Mouse (Mus musculus): ENCODE data around the gene Trem1.

The Trem1 gene

GRCm38 (mm10) chr17:48232518-48232917 is at the start of gene Trem1:
TSS of gene Trem1 (plus strand) at chr17:48232768.
- no peak for DNase-seq (ENCODE audit: low read depth, low spot score)

- no peak for DNase-seq (ENCODE audit: low read depth, low spot score)
Observed at GRCm38 (mm10) chr17:48185252-48185651, 47.3 kb upstream of the Trem1 start.

- DNase-seq (ENCODE audit: low read depth, low spot score), result no peak
Observed at GRCm38 (mm10) chr17:48192366-48192765, 40.2 kb upstream of the Trem1 start.

GRCm38 (mm10) chr17:48203086-48203485 is 29.5 kb upstream of the Trem1 start:
- DNase-seq (ENCODE audit: low read depth, low spot score), result no peak

GRCm38 (mm10) chr17:48212596-48212995 is 20.0 kb upstream of the Trem1 start:
- no peak for DNase-seq (ENCODE audit: low read depth, low spot score)

- DNase-seq (ENCODE audit: low read depth, low spot score), result no peak
Observed at GRCm38 (mm10) chr17:48213511-48213910, 19.1 kb upstream of the Trem1 start.

GRCm38 (mm10) chr17:48215429-48215828 is 17.1 kb upstream of the Trem1 start:
- no peak for DNase-seq (ENCODE audit: low read depth, low spot score)

GRCm38 (mm10) chr17:48230680-48231079 is 1.9 kb upstream of the Trem1 start:
- DNase-seq (ENCODE audit: low read depth, low spot score), result no peak

GRCm38 (mm10) chr17:48233789-48234188 is 1.2 kb downstream of the Trem1 start:
- no peak for DNase-seq (ENCODE audit: low read depth, low spot score)

- DNase-seq (ENCODE audit: low read depth, low spot score), result no peak
Observed at GRCm38 (mm10) chr17:48234550-48234949, 2.0 kb downstream of the Trem1 start.

GRCm38 (mm10) chr17:48235773-48236370 is 3.3 kb downstream of the Trem1 start:
- no peak for DNase-seq (ENCODE audit: low read depth, low spot score)

- no peak for DNase-seq (ENCODE audit: low read depth, low spot score)
Observed at GRCm38 (mm10) chr17:48237621-48238020, 5.1 kb downstream of the Trem1 start.

GRCm38 (mm10) chr17:48247221-48247928 is 14.8 kb downstream of the Trem1 start, which contains the start of gene Trem3:
TSS of gene Trem3 (plus strand) at chr17:48247777.
- DNase-seq (ENCODE audit: low read depth, low spot score), result no peak

GRCm38 (mm10) chr17:48249039-48249438 is 16.5 kb downstream of the Trem1 start:
- no peak for DNase-seq (ENCODE audit: low read depth, low spot score)

- DNase-seq (ENCODE audit: low read depth, low spot score), result no peak
Observed at GRCm38 (mm10) chr17:48249501-48249900, 16.9 kb downstream of the Trem1 start.

- no peak for DNase-seq (ENCODE audit: low read depth, low spot score)
Observed at GRCm38 (mm10) chr17:48250631-48251030, 18.1 kb downstream of the Trem1 start.

- DNase-seq (ENCODE audit: low read depth, low spot score), result no peak
Observed at GRCm38 (mm10) chr17:48256575-48256974, 24.0 kb downstream of the Trem1 start.

GRCm38 (mm10) chr17:48261868-48262267 is 29.3 kb downstream of the Trem1 start:
- no peak for DNase-seq (ENCODE audit: low read depth, low spot score)

GRCm38 (mm10) chr17:48263741-48264362 is 31.3 kb downstream of the Trem1 start, which contains the start of gene Treml4:
TSS of gene Treml4 (plus strand) at chr17:48264295.
- DNase-seq (ENCODE audit: low read depth, low spot score), result no peak

GRCm38 (mm10) chr17:48264662-48265061 is 32.1 kb downstream of the Trem1 start:
- DNase-seq (ENCODE audit: low read depth, low spot score), result no peak

- no peak for DNase-seq (ENCODE audit: low read depth, low spot score)
Observed at GRCm38 (mm10) chr17:48266138-48266537, 33.6 kb downstream of the Trem1 start.

- DNase-seq (ENCODE audit: low read depth, low spot score), result no peak
Observed at GRCm38 (mm10) chr17:48266610-48267304, 34.2 kb downstream of the Trem1 start.

All from ES-CJ7 (cell line).